Mouse (Mus musculus): ENCODE measurements around the gene Stk32c. TPM values are rescaled to one million over a fixed set of nuclear protein-coding genes. Genes with fewer than 3 reads are reported as not detected.

Gene Stk32c
- polyA plus RNA-seq, 1 experiment = not detected

- Histone ChIP-seq H3K36me3 (ENCODE audit: control insufficient read depth) (no peaks in the 10 kb centered on the region), H3K9me3 (ENCODE audit: control insufficient read depth, low read length) (no peaks in the 10 kb centered on the region), H3K4me1 (ENCODE audit: control insufficient read depth) (no peaks in the 10 kb centered on the region), H3K4me3 (replicated peaks) (no peak overlapping the region), H3K27me3 (ENCODE audit: control insufficient read depth) (no peaks in the 10 kb centered on the region)
- no peak for TF ChIP-seq TAL1 (IDR thresholded peaks at IDR 0.05; ENCODE audit: low read length)
- TF ChIP-seq GATA1 (IDR thresholded peaks at IDR 0.05; ENCODE audit: low read length) = no peak
Measured at GRCm38 (mm10) chr7:139164410-139164809, 48.7 kb downstream of the Stk32c start.

- Histone ChIP-seq H3K27me3 (ENCODE audit: control insufficient read depth) (no peaks in the 10 kb centered on the region), H3K36me3 (ENCODE audit: control insufficient read depth) (no peaks in the 10 kb centered on the region), H3K9me3 (ENCODE audit: control insufficient read depth, low read length) (no peaks in the 10 kb centered on the region), H3K4me1 (ENCODE audit: control insufficient read depth) (no peaks in the 10 kb centered on the region), H3K4me3 (replicated peaks) (no peak overlapping the region)
- TF ChIP-seq TAL1 (IDR thresholded peaks at IDR 0.05; ENCODE audit: low read length) = no peak
- no peak for TF ChIP-seq GATA1 (IDR thresholded peaks at IDR 0.05; ENCODE audit: low read length)
Measured at GRCm38 (mm10) chr7:139158956-139159355, 54.2 kb downstream of the Stk32c start.

GRCm38 (mm10) chr7:139158549-139158948 is 54.6 kb downstream of the Stk32c start:
- H3K4me1 ChIP-seq (ENCODE audit: control insufficient read depth) = no peaks in the 10 kb centered on the region
- no peaks in the 10 kb centered on the region for H3K36me3 ChIP-seq (ENCODE audit: control insufficient read depth)
- no peaks in the 10 kb centered on the region for H3K9me3 ChIP-seq (ENCODE audit: control insufficient read depth, low read length)
- H3K4me3 ChIP-seq (replicated peaks) = no peak overlapping the region
- no peak for TF ChIP-seq TAL1 (IDR thresholded peaks at IDR 0.05; ENCODE audit: low read length)
- TF ChIP-seq GATA1 (IDR thresholded peaks at IDR 0.05; ENCODE audit: low read length) = no peak
- no peaks in the 10 kb centered on the region for H3K27me3 ChIP-seq (ENCODE audit: control insufficient read depth)

- TF ChIP-seq TAL1 (IDR thresholded peaks at IDR 0.05; ENCODE audit: low read length) = no peak
- no peak for TF ChIP-seq GATA1 (IDR thresholded peaks at IDR 0.05; ENCODE audit: low read length)
- H3K27me3 ChIP-seq (ENCODE audit: control insufficient read depth) = no peaks in the 10 kb centered on the region
Measured at GRCm38 (mm10) chr7:139157541-139157940, 55.6 kb downstream of the Stk32c start.

GRCm38 (mm10) chr7:139156341-139157058 is 56.6 kb downstream of the Stk32c start:
- Histone ChIP-seq H3K4me1 (ENCODE audit: control insufficient read depth) (no peaks in the 10 kb centered on the region), H3K27me3 (ENCODE audit: control insufficient read depth) (no peaks in the 10 kb centered on the region), H3K9me3 (ENCODE audit: control insufficient read depth, low read length) (no peaks in the 10 kb centered on the region), H3K4me3 (replicated peaks) (no peak overlapping the region), H3K36me3 (ENCODE audit: control insufficient read depth) (no peaks in the 10 kb centered on the region)
- TF ChIP-seq GATA1 (IDR thresholded peaks at IDR 0.05; ENCODE audit: low read length) = no peak
- TF ChIP-seq TAL1 (IDR thresholded peaks at IDR 0.05; ENCODE audit: low read length) = no peak

More at GRCm38 (mm10) chr7:139157541-139157940, 55.6 kb downstream of the Stk32c start:
- no peak overlapping the region for H3K4me3 ChIP-seq (replicated peaks)
- no peaks in the 10 kb centered on the region for H3K9me3 ChIP-seq (ENCODE audit: control insufficient read depth, low read length)
- no peaks in the 10 kb centered on the region for H3K36me3 ChIP-seq (ENCODE audit: control insufficient read depth)
- no peaks in the 10 kb centered on the region for H3K4me1 ChIP-seq (ENCODE audit: control insufficient read depth)

GRCm38 (mm10) chr7:139152927-139153326 is 60.2 kb downstream of the Stk32c start:
- Histone ChIP-seq H3K27me3 (ENCODE audit: control insufficient read depth) (no peaks in the 10 kb centered on the region; the same call in 1 of the 2 replicates), H3K4me3 (replicated peaks) (no peak overlapping the region), H3K4me1 (ENCODE audit: control insufficient read depth) (no peaks in the 10 kb centered on the region), H3K9me3 (ENCODE audit: control insufficient read depth, low read length) (no peaks in the 10 kb centered on the region), H3K36me3 (ENCODE audit: control insufficient read depth) (no peaks in the 10 kb centered on the region)
- TF ChIP-seq GATA1 (IDR thresholded peaks at IDR 0.05; ENCODE audit: low read length) = no peak

- Histone ChIP-seq H3K36me3 (ENCODE audit: control insufficient read depth) (no peaks in the 10 kb centered on the region), H3K27me3 (ENCODE audit: control insufficient read depth) (no peaks in the 10 kb centered on the region; the same call in 1 of the 2 replicates), H3K4me1 (ENCODE audit: control insufficient read depth) (no peaks in the 10 kb centered on the region), H3K9me3 (ENCODE audit: control insufficient read depth, low read length) (no peaks in the 10 kb centered on the region), H3K4me3 (replicated peaks) (no peak overlapping the region)
- no peak for TF ChIP-seq GATA1 (IDR thresholded peaks at IDR 0.05; ENCODE audit: low read length)
- no peak for TF ChIP-seq TAL1 (IDR thresholded peaks at IDR 0.05; ENCODE audit: low read length)
Measured at GRCm38 (mm10) chr7:139151116-139151515, 62.0 kb downstream of the Stk32c start.

GRCm38 (mm10) chr7:139149373-139149772 is 63.7 kb downstream of the Stk32c start:
- no peaks in the 10 kb centered on the region; the same call in 1 of the 2 replicates for H3K27me3 ChIP-seq (ENCODE audit: control insufficient read depth)

GRCm38 (mm10) chr7:139147360-139147759 is 65.7 kb downstream of the Stk32c start:
- H3K4me1 ChIP-seq (ENCODE audit: control insufficient read depth) = no peaks in the 10 kb centered on the region
- H3K36me3 ChIP-seq (ENCODE audit: control insufficient read depth) = no peaks in the 10 kb centered on the region
- H3K4me3 ChIP-seq (replicated peaks) = no peak overlapping the region
- TF ChIP-seq GATA1 (IDR thresholded peaks at IDR 0.05; ENCODE audit: low read length) (no peak), TAL1 (IDR thresholded peaks at IDR 0.05; ENCODE audit: low read length) (no peak)
- no peaks in the 10 kb centered on the region; the same call in 1 of the 2 replicates for H3K27me3 ChIP-seq (ENCODE audit: control insufficient read depth)
- no peaks in the 10 kb centered on the region for H3K9me3 ChIP-seq (ENCODE audit: control insufficient read depth, low read length)

More at GRCm38 (mm10) chr7:139149373-139149772, 63.7 kb downstream of the Stk32c start:
- Histone ChIP-seq H3K9me3 (ENCODE audit: control insufficient read depth, low read length) (no peaks in the 10 kb centered on the region), H3K4me3 (replicated peaks) (no peak overlapping the region), H3K4me1 (ENCODE audit: control insufficient read depth) (no peaks in the 10 kb centered on the region), H3K36me3 (ENCODE audit: control insufficient read depth) (no peaks in the 10 kb centered on the region)
- TF ChIP-seq TAL1 (IDR thresholded peaks at IDR 0.05; ENCODE audit: low read length) (no peak), GATA1 (IDR thresholded peaks at IDR 0.05; ENCODE audit: low read length) (no peak)
